Mouse (Mus musculus): ENCODE results near the gene Scgb2b11.
"Not testable (repeated sequence)": the region's sequence is repeated elsewhere in the genome, so short reads cannot be mapped to it uniquely, and the experiment has no call there.

Scgb2b11 gene

DNA sequence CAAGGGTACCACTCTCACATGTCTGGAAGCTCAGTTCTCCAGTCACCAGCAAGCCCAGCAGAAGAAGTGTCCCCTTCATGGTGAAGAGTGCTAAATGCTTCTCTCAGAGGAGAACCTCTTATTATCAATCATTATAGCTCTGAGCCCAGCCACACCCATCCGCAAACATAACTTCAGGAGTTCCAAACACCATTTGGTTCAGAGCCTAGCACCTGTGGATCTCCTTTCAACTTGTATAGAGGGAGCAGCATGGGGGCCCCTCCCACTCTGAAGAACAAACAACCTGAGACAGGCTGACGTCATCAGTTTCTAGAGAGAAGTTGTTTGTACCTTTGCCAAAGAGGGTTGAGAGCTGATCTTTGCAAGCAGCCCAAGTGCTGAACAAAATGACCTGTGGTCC lies at the start of gene Scgb2b11:
Gene Scgb2b11 (minus strand): TSS at position 101 of the 400 bp plus-strand sequence.
- H3K27me3 ChIP-seq (ENCODE audit: control insufficient read depth, insufficient read depth, low read length, poor library complexity, severe bottlenecking); DNase-seq (ENCODE audit: low read depth, low spot score); H3K36me3 ChIP-seq (ENCODE audit: control insufficient read depth, insufficient read depth, low read length, poor library complexity, severe bottlenecking): not testable (repeated sequence)

DNA sequence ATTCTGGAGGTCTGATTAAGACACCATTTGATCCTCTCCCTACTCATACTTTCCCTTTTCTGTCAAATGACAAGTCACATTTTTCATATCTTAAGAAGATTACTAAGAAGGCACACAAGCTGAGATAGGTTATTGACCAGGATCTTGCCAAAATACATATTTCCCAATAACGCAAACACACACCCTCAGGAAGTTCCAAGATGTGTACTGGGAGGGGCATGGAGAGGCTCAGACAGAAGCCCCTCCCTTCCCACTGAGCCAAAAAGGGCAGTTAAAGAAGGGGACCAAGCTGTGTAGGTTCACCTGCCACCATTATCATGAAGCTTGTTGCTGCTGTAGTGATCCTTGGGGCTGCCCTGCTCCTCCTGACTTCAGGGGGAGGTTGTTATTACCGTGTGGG lies 11.6 kb upstream of the Scgb2b11 start, which contains the start of gene Scgb1b11:
Gene Scgb1b11 (plus strand): TSS at position 301 of the 400 bp plus-strand sequence.
- H3K27me3 ChIP-seq (ENCODE audit: control insufficient read depth, insufficient read depth, low read length, poor library complexity, severe bottlenecking); DNase-seq (ENCODE audit: low read depth, low spot score); H3K36me3 ChIP-seq (ENCODE audit: control insufficient read depth, insufficient read depth, low read length, poor library complexity, severe bottlenecking): not testable (repeated sequence)

Measured in splenic B cell, adult 2 months (primary cell).